Mouse (Mus musculus): ENCODE measurements around the gene Gm5127.
A peak's percentile ranks its signal among the peaks of the same experiment; 100 is the strongest.

The Gm5127 gene

DNA sequence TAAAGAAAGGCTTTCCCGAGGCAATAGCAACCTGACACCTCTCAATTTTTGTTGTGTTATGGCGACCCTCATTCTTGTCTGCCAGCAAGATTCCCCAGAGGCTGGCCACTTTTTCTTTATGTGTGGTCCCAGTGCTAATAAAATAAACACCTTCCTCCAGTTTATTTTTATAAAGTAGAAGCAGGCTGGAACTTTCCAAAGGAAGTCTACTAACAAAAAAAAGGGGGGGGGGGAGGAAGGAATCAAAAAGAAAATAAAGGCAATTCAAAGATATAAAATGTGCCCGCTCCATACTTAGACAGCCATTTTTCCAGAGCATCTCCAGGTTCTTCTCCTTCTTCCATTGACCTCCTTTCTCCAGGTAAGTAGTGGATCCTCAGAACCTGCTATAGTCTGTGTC, at the start of gene Gm5127:
Gene Gm5127, plus strand, starts transcription at position 301 of the 400 bp plus-strand sequence.
- DNase-seq (ENCODE audit: low spot score), result no peak

DNA sequence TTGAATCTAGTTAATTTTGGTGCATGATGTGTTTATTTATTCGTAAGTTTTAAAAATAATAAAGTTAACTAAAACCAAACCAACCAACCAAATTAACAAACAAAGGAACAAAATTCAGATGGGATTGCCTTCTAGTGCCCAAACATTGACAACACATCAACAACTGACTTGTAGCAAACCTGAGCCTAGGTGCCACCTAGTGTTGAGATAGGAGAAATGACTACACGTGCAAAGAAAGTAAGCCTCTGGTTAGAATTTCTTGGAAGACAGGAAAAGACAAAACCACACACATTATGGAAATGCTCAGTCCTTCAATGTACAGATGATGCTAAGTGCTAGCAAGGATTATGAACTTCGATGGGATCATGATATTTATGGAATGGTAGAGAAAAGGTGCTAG, 46.6 kb upstream of the Gm5127 start:
- DNase-seq (ENCODE audit: low spot score), result no peak

- DNase-seq (ENCODE audit: low spot score), result no peak
Observed at GRCm38 (mm10) chrX:106555457-106555856, 27.5 kb upstream of the Gm5127 start.

DNA sequence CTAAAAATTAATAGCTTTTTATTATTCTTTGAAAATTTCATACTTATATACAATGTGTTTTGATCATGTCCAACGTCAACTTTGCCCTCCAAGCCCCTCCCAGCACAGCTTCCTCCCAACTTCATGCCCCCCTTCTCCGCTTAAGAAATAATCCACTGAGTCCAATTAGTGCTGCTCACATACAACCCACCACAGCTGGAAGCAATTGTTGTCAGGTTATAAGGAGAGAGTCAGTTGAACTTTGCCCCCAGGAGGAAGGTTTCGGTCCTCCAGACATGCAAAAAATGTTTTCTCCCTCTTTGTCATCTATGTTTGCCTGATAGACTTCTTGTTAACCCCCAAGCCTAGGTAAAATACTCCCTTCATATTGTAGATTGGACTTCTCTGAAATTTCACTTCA, 4.0 kb upstream of the Gm5127 start:
- DNase-seq (ENCODE audit: low spot score), result no peak

GRCm38 (mm10) chrX:106580410-106580809, 2.6 kb upstream of the Gm5127 start:
- no peak for DNase-seq (ENCODE audit: low spot score)

DNA sequence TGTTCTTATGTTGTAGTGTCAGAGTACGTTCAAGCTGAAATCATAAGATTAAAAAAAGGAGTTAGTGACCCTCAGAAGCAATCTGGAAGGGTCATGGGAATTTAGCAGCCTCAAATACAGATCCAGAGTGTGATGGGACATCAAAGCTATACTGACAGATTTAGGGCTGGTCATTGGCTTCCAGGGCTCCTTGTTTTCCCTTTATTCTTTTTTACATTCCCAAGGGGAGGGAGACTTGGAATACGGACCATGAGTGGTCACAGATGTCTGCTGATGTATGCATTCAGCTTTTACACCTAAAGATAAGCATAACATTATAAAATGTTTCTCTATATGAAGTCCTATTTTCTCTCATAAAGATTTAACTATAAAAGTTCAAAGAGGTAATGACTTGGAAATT, 789 bp upstream of the Gm5127 start:
- DNase-seq (ENCODE audit: low spot score), result no peak

GRCm38 (mm10) chrX:106593914-106594313, 10.9 kb downstream of the Gm5127 start:
- no peak for DNase-seq (ENCODE audit: low spot score)

GRCm38 (mm10) chrX:106595904-106596303, 12.9 kb downstream of the Gm5127 start:
- DNase-seq (ENCODE audit: low spot score), result no peak

GRCm38 (mm10) chrX:106602574-106603258, 19.7 kb downstream of the Gm5127 start:
- DNase-seq (ENCODE audit: low spot score), result no peak

- peak; percentile 16 for DNase-seq (ENCODE audit: low spot score)
Observed at GRCm38 (mm10) chrX:106603386-106603785, 20.4 kb downstream of the Gm5127 start, which contains the start of gene Cysltr1. Gene Cysltr1, minus strand, starts transcription at chrX:106603679.

DNA sequence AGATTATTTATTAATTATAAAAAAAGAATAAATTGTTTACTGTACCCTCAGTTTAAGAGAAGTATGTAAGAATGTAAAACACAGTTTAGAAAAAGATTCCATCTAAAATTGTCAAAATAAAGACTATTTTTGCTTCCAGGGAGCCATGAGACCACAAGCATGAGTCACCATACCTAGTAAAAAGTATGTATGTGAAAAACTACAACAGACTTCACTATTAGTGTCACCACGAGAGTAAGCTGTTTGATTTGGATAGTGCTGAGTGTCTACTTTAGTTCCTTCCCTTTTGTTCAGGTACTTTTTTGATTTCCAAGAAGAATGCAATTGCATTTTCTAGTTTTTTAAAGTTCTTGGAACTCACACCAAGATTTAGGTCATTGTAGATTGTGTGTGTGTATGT, 39.5 kb downstream of the Gm5127 start:
- DNase-seq (ENCODE audit: low spot score), result no peak

- no peak for DNase-seq (ENCODE audit: low spot score)
Observed at GRCm38 (mm10) chrX:106623667-106624066, 40.7 kb downstream of the Gm5127 start.

GRCm38 (mm10) chrX:106628514-106628913, 45.5 kb downstream of the Gm5127 start:
- DNase-seq (ENCODE audit: low spot score), result no peak

DNA sequence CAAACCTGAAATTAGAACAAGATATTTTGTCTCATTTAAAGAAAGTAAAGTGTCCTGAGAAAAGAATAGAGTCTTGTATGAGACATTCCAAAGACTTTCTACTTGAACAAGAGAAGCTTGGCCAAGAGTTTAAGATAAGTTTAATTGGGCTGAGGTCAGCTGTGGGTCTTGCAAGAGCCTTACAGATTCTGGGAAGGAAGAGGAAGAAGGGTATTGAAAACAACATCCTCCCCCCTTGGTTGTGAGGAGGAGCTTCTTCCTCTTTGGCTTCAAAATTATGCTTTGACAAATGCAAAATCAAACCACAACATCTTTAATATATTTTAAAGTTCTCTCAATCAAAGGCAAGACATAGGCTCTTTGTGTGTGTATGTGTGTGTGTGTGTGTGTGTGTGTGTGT, 50.6 kb downstream of the Gm5127 start:
- no peak for DNase-seq (ENCODE audit: low spot score)

GRCm38 (mm10) chrX:106634799-106635541, 52.0 kb downstream of the Gm5127 start:
- no peak for DNase-seq (ENCODE audit: low spot score)

GRCm38 (mm10) chrX:106662101-106662500, 79.1 kb downstream of the Gm5127 start:
- DNase-seq (ENCODE audit: low spot score), result no peak

GRCm38 (mm10) chrX:106704590-106704989, 121.6 kb downstream of the Gm5127 start:
- no peak for DNase-seq (ENCODE audit: low spot score)

DNA sequence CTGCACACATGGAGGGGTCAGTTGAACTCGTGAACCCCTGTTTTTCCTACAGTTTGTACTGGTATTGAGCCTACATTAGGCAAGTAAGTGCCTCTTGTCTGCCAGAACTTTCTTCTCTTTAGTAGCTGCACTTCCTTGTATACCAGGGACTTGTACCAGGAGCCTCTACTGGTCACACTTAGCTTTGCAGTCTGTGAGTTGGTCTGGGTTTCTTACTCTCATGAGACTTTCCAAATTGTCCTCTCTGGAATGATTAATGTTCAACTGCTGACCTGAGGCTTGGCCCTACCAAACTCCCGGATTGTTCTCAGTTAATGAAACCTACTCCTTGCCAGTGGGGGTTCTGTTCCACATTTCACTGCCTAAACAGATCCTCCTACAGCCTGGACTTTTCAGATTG, 134.2 kb downstream of the Gm5127 start:
- DNase-seq (ENCODE audit: low spot score), result no peak

DNA sequence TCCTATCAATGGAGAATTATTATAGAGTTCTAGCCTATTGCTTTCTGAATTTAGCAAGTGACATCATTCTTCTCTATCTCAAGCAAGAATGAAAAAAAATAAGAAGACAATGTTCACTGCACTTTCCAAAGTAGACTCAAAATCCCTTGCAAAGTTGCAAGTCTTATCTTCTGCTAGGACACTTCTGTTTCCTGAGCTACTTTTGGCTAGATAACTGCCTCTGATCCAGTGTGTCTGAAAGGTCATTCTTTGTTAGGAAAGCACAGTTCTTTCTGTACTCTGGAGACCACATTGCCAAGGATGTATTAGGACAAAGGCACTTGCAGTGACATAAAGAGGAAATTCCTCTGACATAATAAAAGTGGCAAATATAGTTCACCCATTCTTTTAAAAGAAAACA, 159.3 kb downstream of the Gm5127 start:
- no peak for DNase-seq (ENCODE audit: low spot score)

DNA sequence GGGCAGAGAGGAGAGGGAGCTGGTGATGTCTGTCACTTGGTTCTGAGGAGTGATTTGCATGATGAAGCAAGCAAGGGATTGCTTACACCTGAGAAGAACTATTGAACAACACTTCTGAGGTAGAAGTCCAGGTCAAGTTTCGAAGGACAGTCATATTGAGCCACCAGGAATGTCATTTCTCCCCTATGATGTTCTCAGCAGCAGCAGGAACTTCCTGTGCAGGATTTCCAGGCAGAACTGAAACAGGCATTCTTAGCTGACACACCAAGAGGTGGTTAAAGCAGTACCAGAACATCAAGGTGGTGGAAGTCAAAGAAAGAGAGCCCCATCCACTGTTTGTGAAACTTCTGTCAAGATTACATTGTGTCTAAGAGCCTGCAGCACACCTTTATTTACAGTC, 172.3 kb downstream of the Gm5127 start:
- no peak for DNase-seq (ENCODE audit: low spot score)
